Mouse (Mus musculus): ENCODE data around the gene Rdh5. TPM values are rescaled to one million over a fixed set of nuclear protein-coding genes. Genes with fewer than 3 reads are reported as not detected.

Gene Rdh5
- polyA plus RNA-seq, 1 experiment from 2014 or later = 15.5 TPM

DNA sequence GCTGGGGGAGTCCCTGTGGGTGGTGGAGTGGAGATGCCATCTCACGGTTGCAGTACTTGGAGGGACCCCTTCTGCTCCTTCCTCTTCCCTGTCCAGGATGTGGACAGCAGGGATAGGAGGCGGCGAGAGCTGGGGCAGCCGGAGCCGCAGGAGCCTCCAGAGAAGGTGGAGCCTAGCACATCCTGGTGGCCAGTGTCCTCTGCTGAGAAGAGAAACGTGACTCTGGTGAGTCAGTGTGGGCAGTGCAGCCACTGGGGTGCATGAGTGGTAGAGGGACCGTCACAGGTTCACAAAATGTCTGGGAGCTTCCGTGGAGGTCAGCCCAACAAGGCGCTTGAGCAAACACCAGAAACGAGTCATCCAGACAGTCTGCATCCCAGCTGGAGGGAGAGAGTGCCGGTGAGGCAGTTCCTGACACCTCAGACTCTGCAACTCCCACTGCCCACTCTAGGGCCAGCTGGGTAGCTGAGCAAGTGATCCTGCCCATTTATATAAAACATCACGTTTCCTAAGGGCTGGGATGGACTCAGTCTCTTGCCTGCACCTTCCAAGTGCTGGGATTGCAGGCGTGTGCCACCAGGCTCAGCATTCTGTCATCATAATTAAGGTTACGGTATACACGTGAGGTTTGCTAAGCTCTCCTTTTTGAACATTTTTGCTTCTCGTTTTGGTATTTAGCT is 27.7 kb upstream of the Rdh5 start:
- Histone ChIP-seq H3K27me3 (replicated peaks; ENCODE audit: control insufficient read depth, insufficient read depth, low read length) (no peaks in the 10 kb centered on the region), H3K4me2 (ENCODE audit: low read depth, low read length) (no peak overlapping the region), H3K36me3 (ENCODE audit: control insufficient read depth, insufficient read depth, low read length) (no peaks in the 10 kb centered on the region), H3K9me3 (ENCODE audit: control insufficient read depth, low read length) (no peaks in the 10 kb centered on the region), H3K4me1 (ENCODE audit: control insufficient read depth, insufficient read depth, low read length) (no peaks in the 10 kb centered on the region), H3K4me3 (ENCODE audit: low read depth, low read length) (no peak overlapping the region), H3K9ac (ENCODE audit: low read depth, low read length) (no peak overlapping the region), H3K27ac (replicated peaks; ENCODE audit: low read depth, low read length) (no peak overlapping the region)
- WGBS = 64% methylated on average over 16 of the region's 16 CpGs
- DNase-seq (ENCODE audit: low spot score) (no peak), ATAC-seq (ENCODE audit: low read depth) (no peak)

- Histone ChIP-seq H3K27me3 (replicated peaks; ENCODE audit: control insufficient read depth, insufficient read depth, low read length) (no peaks in the 10 kb centered on the region), H3K4me3 (ENCODE audit: low read depth, low read length) (no peak overlapping the region), H3K9ac (ENCODE audit: low read depth, low read length) (no peak overlapping the region), H3K9me3 (ENCODE audit: control insufficient read depth, low read length) (no peaks in the 10 kb centered on the region), H3K36me3 (ENCODE audit: control insufficient read depth, insufficient read depth, low read length) (no peaks in the 10 kb centered on the region), H3K4me1 (ENCODE audit: control insufficient read depth, insufficient read depth, low read length) (no peaks in the 10 kb centered on the region), H3K4me2 (ENCODE audit: low read depth, low read length) (no peak overlapping the region), H3K27ac (replicated peaks; ENCODE audit: low read depth, low read length) (no peak overlapping the region)
- ATAC-seq (ENCODE audit: low read depth) = no peak
- WGBS = 83% methylated on average over 4 of the region's 4 CpGs
- no peak for DNase-seq (ENCODE audit: low spot score)
Observed at GRCm38 (mm10) chr10:128947496-128947895, 24.8 kb upstream of the Rdh5 start.

- no peak for ATAC-seq (ENCODE audit: low read depth)
- 17% methylated on average over 2 of the region's 3 CpGs for WGBS
- no peak for DNase-seq (ENCODE audit: low spot score)
Observed at GRCm38 (mm10) chr10:128945675-128946074, 23.0 kb upstream of the Rdh5 start.

GRCm38 (mm10) chr10:128940475-128941061 is 17.9 kb upstream of the Rdh5 start:
- Histone ChIP-seq H3K27ac (replicated peaks; ENCODE audit: low read depth, low read length) (no peak overlapping the region), H3K36me3 (ENCODE audit: control insufficient read depth, insufficient read depth, low read length) (no peaks in the 10 kb centered on the region), H3K27me3 (replicated peaks; ENCODE audit: control insufficient read depth, insufficient read depth, low read length) (no peaks in the 10 kb centered on the region; the same call in 1 of the 2 replicates), H3K4me3 (ENCODE audit: low read depth, low read length) (no peak overlapping the region), H3K9ac (ENCODE audit: low read depth, low read length) (no peak overlapping the region), H3K4me1 (ENCODE audit: control insufficient read depth, insufficient read depth, low read length) (no peaks in the 10 kb centered on the region), H3K4me2 (ENCODE audit: low read depth, low read length) (no peak overlapping the region), H3K9me3 (ENCODE audit: control insufficient read depth, low read length) (no peaks in the 10 kb centered on the region)
- WGBS = 76% methylated on average over 10 of the region's 10 CpGs
- DNase-seq (ENCODE audit: low spot score) (no peak), ATAC-seq (ENCODE audit: low read depth) (no peak)

More at GRCm38 (mm10) chr10:128945675-128946074, 23.0 kb upstream of the Rdh5 start:
- Histone ChIP-seq H3K9ac (ENCODE audit: low read depth, low read length) (no peak overlapping the region), H3K4me3 (ENCODE audit: low read depth, low read length) (no peak overlapping the region), H3K27me3 (replicated peaks; ENCODE audit: control insufficient read depth, insufficient read depth, low read length) (no peaks in the 10 kb centered on the region), H3K4me1 (ENCODE audit: control insufficient read depth, insufficient read depth, low read length) (no peaks in the 10 kb centered on the region), H3K36me3 (ENCODE audit: control insufficient read depth, insufficient read depth, low read length) (no peaks in the 10 kb centered on the region), H3K4me2 (ENCODE audit: low read depth, low read length) (no peak overlapping the region), H3K27ac (replicated peaks; ENCODE audit: low read depth, low read length) (no peak overlapping the region), H3K9me3 (ENCODE audit: control insufficient read depth, low read length) (no peaks in the 10 kb centered on the region)

DNA sequence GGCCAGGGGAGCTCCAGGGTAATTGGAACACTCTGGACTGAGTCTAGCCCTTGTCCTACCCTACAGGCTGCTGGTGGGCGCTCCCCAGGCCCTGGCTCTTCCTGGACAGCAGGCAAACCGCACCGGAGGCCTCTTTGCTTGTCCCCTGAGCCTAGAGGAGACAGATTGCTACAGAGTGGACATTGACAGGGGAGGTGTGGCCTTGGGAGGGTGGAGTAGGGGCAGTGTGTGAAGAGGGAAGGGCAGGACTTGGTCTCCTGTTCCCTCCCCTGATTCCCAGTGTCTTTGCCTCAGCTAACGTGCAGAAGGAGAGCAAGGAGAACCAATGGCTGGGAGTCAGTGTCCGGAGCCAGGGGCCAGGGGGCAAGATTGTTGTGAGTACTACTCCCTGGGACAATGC is 16.3 kb upstream of the Rdh5 start:
- H3K4me1 ChIP-seq (ENCODE audit: control insufficient read depth, insufficient read depth, low read length) = peaks cover 1% of the 10 kb centered on the region; the same call in 1 of the 2 replicates
- no peak overlapping the region for H3K9ac ChIP-seq (ENCODE audit: low read depth, low read length)
- no peaks in the 10 kb centered on the region for H3K9me3 ChIP-seq (ENCODE audit: control insufficient read depth, low read length)
- WGBS = 62% methylated on average over 5 of the region's 5 CpGs
- ATAC-seq (ENCODE audit: low read depth) = no peak; the same call in 1 of the 2 replicates
- H3K4me3 ChIP-seq (ENCODE audit: low read depth, low read length) = no peak overlapping the region
- no peak for DNase-seq (ENCODE audit: low spot score)
- peaks cover 14% of the 10 kb centered on the region for H3K27me3 ChIP-seq (replicated peaks; ENCODE audit: control insufficient read depth, insufficient read depth, low read length)
- no peak overlapping the region for H3K4me2 ChIP-seq (ENCODE audit: low read depth, low read length)
- H3K36me3 ChIP-seq (ENCODE audit: control insufficient read depth, insufficient read depth, low read length) = no peaks in the 10 kb centered on the region
- H3K27ac ChIP-seq (replicated peaks; ENCODE audit: low read depth, low read length) = no peak overlapping the region

GRCm38 (mm10) chr10:128938457-128938856 is 15.8 kb upstream of the Rdh5 start:
- 81% methylated on average over 9 of the region's 9 CpGs for WGBS
- no peak for ATAC-seq (ENCODE audit: low read depth)

GRCm38 (mm10) chr10:128937756-128938390 is 15.2 kb upstream of the Rdh5 start:
- H3K9me3 ChIP-seq (ENCODE audit: control insufficient read depth, low read length) = no peaks in the 10 kb centered on the region
- no peak overlapping the region for H3K9ac ChIP-seq (ENCODE audit: low read depth, low read length)
- no peak overlapping the region for H3K4me3 ChIP-seq (ENCODE audit: low read depth, low read length)
- peak; percentile 55 for DNase-seq (ENCODE audit: low spot score)
- no peak overlapping the region for H3K4me2 ChIP-seq (ENCODE audit: low read depth, low read length)
- no peaks in the 10 kb centered on the region for H3K36me3 ChIP-seq (ENCODE audit: control insufficient read depth, insufficient read depth, low read length)
- peaks cover 3% of the 10 kb centered on the region; the same call in 1 of the 2 replicates for H3K4me1 ChIP-seq (ENCODE audit: control insufficient read depth, insufficient read depth, low read length)
- H3K27ac ChIP-seq (replicated peaks; ENCODE audit: low read depth, low read length) = no peak overlapping the region
- peak; percentile 38; the same call in 1 of the 2 replicates for ATAC-seq (ENCODE audit: low read depth)
- 65% methylated on average over 12 of the region's 12 CpGs for WGBS
- peaks cover 25% of the 10 kb centered on the region for H3K27me3 ChIP-seq (replicated peaks; ENCODE audit: control insufficient read depth, insufficient read depth, low read length)

More at GRCm38 (mm10) chr10:128938457-128938856, 15.8 kb upstream of the Rdh5 start:
- Histone ChIP-seq H3K27me3 (replicated peaks; ENCODE audit: control insufficient read depth, insufficient read depth, low read length) (peaks cover 19% of the 10 kb centered on the region), H3K9me3 (ENCODE audit: control insufficient read depth, low read length) (no peaks in the 10 kb centered on the region), H3K4me2 (ENCODE audit: low read depth, low read length) (no peak overlapping the region), H3K27ac (replicated peaks; ENCODE audit: low read depth, low read length) (no peak overlapping the region), H3K36me3 (ENCODE audit: control insufficient read depth, insufficient read depth, low read length) (no peaks in the 10 kb centered on the region), H3K9ac (ENCODE audit: low read depth, low read length) (no peak overlapping the region), H3K4me1 (ENCODE audit: control insufficient read depth, insufficient read depth, low read length) (peaks cover 3% of the 10 kb centered on the region; the same call in 1 of the 2 replicates), H3K4me3 (ENCODE audit: low read depth, low read length) (no peak overlapping the region)
- DNase-seq (ENCODE audit: low spot score) = no peak

DNA sequence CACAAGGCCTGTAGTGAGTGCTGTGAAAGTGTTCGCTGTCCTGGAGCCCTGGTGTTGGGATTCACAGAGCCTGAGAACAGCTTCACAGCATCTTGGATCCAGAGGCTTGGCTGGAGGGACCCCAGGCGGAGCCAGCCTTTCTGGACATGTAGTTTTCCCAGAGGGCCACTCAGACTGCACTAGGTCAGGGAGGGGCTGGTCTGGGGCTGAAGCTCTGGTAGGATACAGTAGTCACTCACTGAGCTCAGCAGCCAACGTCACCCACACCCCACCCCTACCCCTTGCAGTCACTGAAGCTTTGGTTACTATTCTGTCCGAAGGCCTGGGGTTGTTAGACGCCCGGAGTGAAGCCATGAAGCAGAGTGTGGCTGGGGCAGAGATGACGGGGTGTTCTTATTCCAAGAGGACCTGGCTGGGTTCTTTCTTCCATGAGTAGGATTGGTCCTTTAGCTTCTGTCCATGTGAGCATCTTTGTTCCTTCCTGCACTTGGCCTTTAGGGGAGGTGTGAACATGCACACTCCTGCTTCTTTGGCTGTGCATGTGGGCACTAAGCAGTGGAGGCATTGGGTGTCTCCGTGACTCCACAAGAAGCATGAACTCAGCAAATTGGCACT is 13.2 kb upstream of the Rdh5 start:
- ATAC-seq (ENCODE audit: low read depth) (no peak), DNase-seq (ENCODE audit: low spot score) (no peak)
- WGBS = 72% methylated on average over 8 of the region's 8 CpGs
- Histone ChIP-seq H3K36me3 (ENCODE audit: control insufficient read depth, insufficient read depth, low read length) (no peaks in the 10 kb centered on the region), H3K4me3 (ENCODE audit: low read depth, low read length) (no peak overlapping the region), H3K9ac (ENCODE audit: low read depth, low read length) (no peak overlapping the region), H3K27me3 (replicated peaks; ENCODE audit: control insufficient read depth, insufficient read depth, low read length) (peaks cover 31% of the 10 kb centered on the region), H3K27ac (replicated peaks; ENCODE audit: low read depth, low read length) (no peak overlapping the region), H3K9me3 (ENCODE audit: control insufficient read depth, low read length) (no peaks in the 10 kb centered on the region), H3K4me2 (ENCODE audit: low read depth, low read length) (no peak overlapping the region), H3K4me1 (ENCODE audit: control insufficient read depth, insufficient read depth, low read length) (peaks cover 3% of the 10 kb centered on the region; the same call in 1 of the 2 replicates)

All from embryonic facial prominence, embryonic 14.5 days (tissue).